Mouse (Mus musculus) ES-E14 (cell line): ENCODE data around the gene Zc2hc1c. TPM values are rescaled to one million over a fixed set of nuclear protein-coding genes. Genes with fewer than 3 reads are reported as not detected.

Experiments used
- DNase-seq: peaks from one replicate; pipeline ENCODE4 v3.0.0-alpha.2; 2013; ENCODE audit warnings: low read depth, low spot score
- H3K27ac ChIP-seq: 2 replicates; pipeline ENCODE4 v1.5.1; 2012; ENCODE audit warnings: low read depth, mild to moderate bottlenecking, low read length, moderate library complexity, mixed read lengths; ENCODE audit not compliant: poor library complexity, insufficient read depth, severe bottlenecking
- H3K36me3 ChIP-seq: 2 replicates; pipeline ENCODE4 v1.6.1; 2012; ENCODE audit warnings: mild to moderate bottlenecking, low read length, moderate library complexity, mixed read lengths; ENCODE audit not compliant: control insufficient read depth, poor library complexity, insufficient read depth, severe bottlenecking
- H3K4me1 ChIP-seq, 2 experiments: fragments of 150-350 bp in 1 of 2; sonication (generic) in 1 of 2; 2 replicates each; pipeline ENCODE4 v1.6.1; 2012; ENCODE audit warnings: low read length in 2 of 2, mild to moderate bottlenecking in 1 of 2, mixed read lengths in 1 of 2; ENCODE audit not compliant: control insufficient read depth in 2 of 2, insufficient read depth in 2 of 2, poor library complexity in 1 of 2
- H3K4me3 ChIP-seq, 2 experiments: fragments of 150-350 bp in 1 of 2; sonication (generic) in 1 of 2; 2 replicates each; pipeline ENCODE4 v1.5.1; 2012; ENCODE audit warnings: low read length in 2 of 2, low read depth in 1 of 2, mild to moderate bottlenecking in 1 of 2, mixed read lengths in 1 of 2; ENCODE audit not compliant: insufficient read depth in 1 of 2, poor library complexity in 1 of 2, severe bottlenecking in 1 of 2
- H3K9ac ChIP-seq: 2 replicates; pipeline ENCODE4 v1.6.1; 2012; ENCODE audit warnings: low read depth, mild to moderate bottlenecking, low read length, mixed read lengths; ENCODE audit not compliant: poor library complexity, insufficient read depth, severe bottlenecking
- H3K9me3 ChIP-seq: fragments of 150-350 bp; sonication (generic); 2 replicates; pipeline ENCODE4 v1.6.1; 2012; ENCODE audit warnings: low read depth, mild to moderate bottlenecking, low read length; ENCODE audit not compliant: control insufficient read depth, insufficient read depth
- CHD2 ChIP-seq: IDR thresholded peaks from 2 replicates; pipeline ENCODE4 v1.6.1; 2014; ENCODE audit warnings: mild to moderate bottlenecking, low read depth, low read length, inconsistent platforms
- HCFC1 ChIP-seq: IDR thresholded peaks from 2 replicates; pipeline ENCODE4 v1.6.1; 2012; ENCODE audit warnings: low read length, inconsistent platforms, borderline replicate concordance; ENCODE audit not compliant: insufficient read depth
- MAFK ChIP-seq: IDR thresholded peaks from 2 replicates; pipeline ENCODE4 v1.6.1; 2014; ENCODE audit warnings: mild to moderate bottlenecking, low read depth, low read length, inconsistent platforms; ENCODE audit not compliant: insufficient read depth
- ZC3H11A ChIP-seq: IDR thresholded peaks from 2 replicates; pipeline ENCODE4 v1.6.1; 2012; ENCODE audit warnings: low read depth, mild to moderate bottlenecking, inconsistent platforms, low read length, borderline replicate concordance
- ZNF384 ChIP-seq: IDR thresholded peaks from 2 replicates; pipeline ENCODE4 v1.6.1; 2012; ENCODE audit warnings: low read depth, low read length, inconsistent platforms
- in situ Hi-C, 2 experiments: fragments of 600-800 bp; cut with MboI; formaldehyde crosslinking; loops; one replicate each; pipeline ENCODE4 v1.15.1; 2025; ENCODE audit warnings: low sequenced_read_pairs in 2 of 2, inconsistent platforms in 1 of 2; ENCODE audit not compliant: unreplicated experiment in 2 of 2
- total RNA-seq: library from RNA; depleted of rRNA; stranded (reverse); fragments of 300-350 nt; gene quantifications from 2 replicates; pipeline ENCODE4 v1.2.3, GENCODE M21; 2012

Gene Zc2hc1c
- total RNA-seq, 1 experiment, result 0.45 TPM

GRCm38 (mm10) chr12:85303256-85303655 is 14.9 kb downstream of the Zc2hc1c start:
- peaks cover 28% of the 10 kb centered on the region for H3K36me3 ChIP-seq
- in situ Hi-C loops, result no loop called here

GRCm38 (mm10) chr12:85304725-85305124 is 16.3 kb downstream of the Zc2hc1c start:
- TF ChIP-seq CHD2 (no peak), ZC3H11A (no peak), ZNF384 (no peak), MAFK (no peak), HCFC1 (no peak)
- H3K4me1 ChIP-seq, result no peaks in the 10 kb centered on the region; a peak in 1 of 4 replicates
- H3K4me3 ChIP-seq, result no peak overlapping the region
- peaks cover 31% of the 10 kb centered on the region for H3K36me3 ChIP-seq
- H3K9ac ChIP-seq, result no peak overlapping the region
- H3K9me3 ChIP-seq, result no peaks in the 10 kb centered on the region
- in situ Hi-C loops, result no loop called here
- no peak overlapping the region for H3K27ac ChIP-seq
- no peak for DNase-seq

More at GRCm38 (mm10) chr12:85303256-85303655, 14.9 kb downstream of the Zc2hc1c start:
- Histone ChIP-seq H3K9ac (no peak overlapping the region), H3K4me1 (no peaks in the 10 kb centered on the region; a peak in 1 of 4 replicates), H3K27ac (no peak overlapping the region), H3K4me3 (no peak overlapping the region), H3K9me3 (no peaks in the 10 kb centered on the region)
- TF ChIP-seq ZC3H11A (no peak), HCFC1 (no peak), MAFK (no peak), CHD2 (no peak), ZNF384 (no peak)
- DNase-seq, result no peak

- H3K4me3 ChIP-seq, result no peak overlapping the region
- peaks cover 34% of the 10 kb centered on the region for H3K36me3 ChIP-seq
- DNase-seq, result peak; percentile 75
- TF ChIP-seq CHD2 (no peak), MAFK (no peak), ZNF384 (no peak), ZC3H11A (peak; percentile 69; the same call in 1 of the 2 replicates), HCFC1 (no peak)
- no peak overlapping the region for H3K27ac ChIP-seq
- no peaks in the 10 kb centered on the region for H3K9me3 ChIP-seq
- in situ Hi-C loops, result no loop called here
- H3K9ac ChIP-seq, result no peak overlapping the region
- no peaks in the 10 kb centered on the region; a peak in 1 of 4 replicates for H3K4me1 ChIP-seq
Observed at GRCm38 (mm10) chr12:85305247-85305892, 17.0 kb downstream of the Zc2hc1c start.

GRCm38 (mm10) chr12:85308651-85309050 is 20.3 kb downstream of the Zc2hc1c start:
- no peak overlapping the region for H3K27ac ChIP-seq
- H3K4me1 ChIP-seq, result no peaks in the 10 kb centered on the region; a peak in 1 of 4 replicates
- H3K36me3 ChIP-seq, result peaks cover 28% of the 10 kb centered on the region
- H3K9me3 ChIP-seq, result no peaks in the 10 kb centered on the region
- no peak overlapping the region for H3K9ac ChIP-seq
- H3K4me3 ChIP-seq, result no peak overlapping the region
- no peak for DNase-seq
- no peak for TF ChIP-seq CHD2
- TF ChIP-seq HCFC1, result no peak
- TF ChIP-seq MAFK, result no peak
- TF ChIP-seq ZNF384, result no peak
- TF ChIP-seq ZC3H11A, result no peak
- in situ Hi-C loops, result no loop called here
